Mouse (Mus musculus): Measurements from ENCODE around the gene Sipa1l1. TPM values are rescaled to one million over a fixed set of nuclear protein-coding genes. Genes with fewer than 3 reads are reported as not detected.

The Sipa1l1 gene
- total RNA-seq, 2 experiments from 2014 or later, result 12.5 to 12.7 TPM

DNA sequence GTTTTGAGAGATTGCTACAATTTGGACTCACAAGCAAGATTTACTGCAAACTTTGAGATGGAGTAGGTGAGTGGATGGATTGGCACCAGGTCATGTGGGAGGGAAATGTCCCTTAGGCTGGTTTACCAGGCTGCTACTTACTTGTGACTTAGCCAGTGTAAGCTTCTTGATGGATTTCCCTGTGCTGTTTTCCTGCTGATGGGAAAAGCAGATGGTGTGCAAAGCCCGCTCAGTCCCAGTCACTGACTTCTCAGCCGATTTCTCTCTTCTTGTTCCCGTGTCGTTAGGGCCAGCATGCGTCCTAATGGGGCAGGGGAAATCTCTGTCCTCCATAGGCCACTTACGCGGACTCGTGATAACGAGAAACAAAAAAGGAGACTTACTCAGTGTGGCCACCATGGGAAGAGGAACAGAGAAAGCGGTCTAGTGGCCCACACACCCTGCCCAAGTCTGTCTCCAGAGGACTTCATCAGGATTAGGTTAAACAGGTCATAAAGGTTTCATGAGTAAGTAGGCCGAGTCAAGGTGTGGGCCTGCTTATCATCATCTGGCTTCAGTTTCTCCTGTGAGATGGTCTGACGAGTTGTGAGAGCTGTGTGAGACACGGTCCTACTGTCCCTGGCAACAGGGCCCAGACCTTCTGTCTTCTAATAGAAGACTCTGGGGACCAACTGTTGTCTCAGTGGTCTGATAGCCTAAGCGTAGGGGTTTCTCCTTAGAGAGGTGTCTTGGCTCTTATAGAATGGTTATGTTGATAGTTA is 65.5 kb downstream of the Sipa1l1 start:
- DNase-seq, result peak; percentile 8
- intact Hi-C loops (cut with DNase I; ENCODE audit: low total_unique reads), result no loop called here

GRCm38 (mm10) chr12:82237095-82237494 is 68.0 kb downstream of the Sipa1l1 start:
- intact Hi-C loops (cut with DNase I; ENCODE audit: low total_unique reads), result no loop called here
- no peak for DNase-seq

DNA sequence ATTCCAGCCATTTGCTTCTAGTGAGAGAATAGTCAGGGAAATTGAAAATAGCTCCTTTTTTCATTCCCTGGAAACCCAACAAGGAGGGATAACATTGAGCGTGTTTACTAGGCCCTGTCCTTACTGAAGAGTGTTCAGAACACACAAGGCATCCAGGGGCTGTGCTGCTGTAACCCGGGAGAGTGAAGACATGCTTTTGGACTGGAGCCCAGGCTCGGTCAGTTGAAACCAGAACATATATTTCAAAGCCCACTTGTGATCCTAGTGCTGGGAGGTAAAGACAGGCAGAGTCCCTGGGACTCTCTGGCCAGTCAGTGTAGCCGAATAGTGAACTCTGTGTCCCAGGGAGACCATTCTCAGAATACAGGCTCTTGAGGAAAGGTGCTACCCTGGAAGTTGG is 68.8 kb downstream of the Sipa1l1 start:
- no peak for DNase-seq
- intact Hi-C loops (cut with DNase I; ENCODE audit: low total_unique reads), result no loop called here

DNA sequence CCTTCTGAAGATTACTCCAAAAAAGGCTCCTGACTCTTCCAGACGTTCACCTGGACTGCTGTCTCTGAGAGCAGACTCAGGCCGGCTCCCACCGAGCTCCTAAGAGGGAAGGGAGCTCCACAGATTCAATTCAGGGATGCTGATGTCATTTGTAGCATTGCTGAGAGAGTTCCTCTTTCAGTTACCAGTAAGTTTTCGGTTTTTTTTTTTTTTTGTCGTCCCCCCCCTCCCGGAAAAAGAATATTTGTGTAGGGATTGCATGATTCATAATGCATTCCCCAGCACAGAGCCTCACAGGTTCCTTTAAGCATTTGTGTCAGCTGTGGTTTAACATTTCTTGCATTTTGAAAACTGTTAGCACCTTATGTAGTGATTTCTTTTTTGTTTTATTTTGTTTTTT is 71.6 kb downstream of the Sipa1l1 start:
- intact Hi-C loops (cut with DNase I; ENCODE audit: low total_unique reads), result no loop called here
- no peak for DNase-seq

DNA sequence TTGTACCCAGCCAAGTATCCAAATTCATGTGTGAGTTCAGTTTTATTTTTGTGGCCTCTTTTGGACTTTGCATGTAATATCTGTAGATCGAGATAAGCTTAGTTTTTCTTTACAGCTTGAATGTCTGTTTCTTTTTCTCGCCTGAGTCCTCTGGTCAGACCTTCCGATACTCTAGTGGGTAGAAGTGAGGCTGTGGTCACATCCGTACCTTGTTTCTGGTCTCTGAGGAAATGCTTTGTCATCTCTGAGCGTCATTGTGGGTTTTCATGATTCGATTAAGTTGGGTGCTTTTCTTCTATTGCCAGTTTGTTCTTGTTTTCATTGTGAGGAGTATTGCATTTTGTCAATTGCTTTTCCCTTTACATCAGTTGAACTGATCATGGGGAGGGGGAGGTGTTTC is 76.1 kb downstream of the Sipa1l1 start:
- intact Hi-C loops (cut with DNase I; ENCODE audit: low total_unique reads), result no loop called here
- no peak for DNase-seq

GRCm38 (mm10) chr12:82246422-82246821 is 77.3 kb downstream of the Sipa1l1 start:
- intact Hi-C loops (cut with DNase I; ENCODE audit: low total_unique reads), result no loop called here
- DNase-seq, result no peak

GRCm38 (mm10) chr12:82247371-82248258 is 78.5 kb downstream of the Sipa1l1 start:
- DNase-seq, result no peak
- intact Hi-C loops (cut with DNase I; ENCODE audit: low total_unique reads), result no loop called here

GRCm38 (mm10) chr12:82248501-82248900 is 79.4 kb downstream of the Sipa1l1 start:
- intact Hi-C loops (cut with DNase I; ENCODE audit: low total_unique reads), result no loop called here
- DNase-seq, result no peak

DNA sequence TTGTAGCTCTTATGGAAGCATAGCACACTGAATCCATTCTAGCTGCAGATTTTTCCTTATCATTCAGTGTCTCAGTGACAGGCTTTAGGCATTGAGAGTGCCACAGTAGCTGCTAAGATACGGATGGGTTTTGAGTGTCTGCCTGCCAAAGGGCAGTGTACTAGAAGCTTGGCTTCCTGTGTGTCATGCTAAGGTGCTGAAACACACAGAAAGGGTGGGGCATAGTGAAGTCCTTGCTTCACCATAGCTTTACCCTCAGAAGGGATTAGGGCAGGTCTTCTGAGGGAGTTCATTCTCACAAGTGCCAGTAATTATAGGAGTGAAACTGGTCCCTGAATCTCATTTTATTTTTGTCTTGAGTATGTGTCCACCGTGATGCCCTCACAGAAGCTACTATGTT is 82.2 kb downstream of the Sipa1l1 start:
- intact Hi-C loops (cut with DNase I; ENCODE audit: low total_unique reads), result loop anchor here (5.0 kb wide), 1 partner anchor 341 kb away; no protein-coding TSS in a partner anchor

GRCm38 (mm10) chr12:82254076-82254475 is 85.0 kb downstream of the Sipa1l1 start:
- intact Hi-C loops (cut with DNase I; ENCODE audit: low total_unique reads), result loop anchor here (5.0 kb wide), 1 partner anchor 338 kb away; no protein-coding TSS in a partner anchor
- DNase-seq, result peak; percentile 25

More for the DNA sequence above, 82.2 kb downstream of the Sipa1l1 start:
- DNase-seq, result no peak

DNA sequence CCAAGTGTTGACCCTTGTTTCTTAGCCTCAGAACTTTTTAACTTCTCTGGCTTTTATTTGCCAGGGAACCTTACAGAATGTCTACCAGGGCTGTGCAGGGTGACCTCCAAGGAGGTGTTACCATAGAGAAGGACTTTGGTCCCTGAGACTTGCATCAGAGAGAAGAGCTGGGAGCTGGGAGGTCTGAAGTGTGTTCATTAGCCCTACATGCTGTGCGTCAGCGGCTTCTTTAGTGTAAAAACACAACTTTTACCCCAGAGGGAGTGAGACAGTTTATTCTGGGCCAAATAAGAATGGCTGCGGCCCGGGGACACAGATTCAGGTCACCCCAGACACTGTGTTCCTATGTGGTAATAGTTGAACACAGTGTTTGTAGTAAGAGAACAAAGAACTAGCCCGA is 86.9 kb downstream of the Sipa1l1 start:
- intact Hi-C loops (cut with DNase I; ENCODE audit: low total_unique reads), result no loop called here
- DNase-seq, result no peak

DNA sequence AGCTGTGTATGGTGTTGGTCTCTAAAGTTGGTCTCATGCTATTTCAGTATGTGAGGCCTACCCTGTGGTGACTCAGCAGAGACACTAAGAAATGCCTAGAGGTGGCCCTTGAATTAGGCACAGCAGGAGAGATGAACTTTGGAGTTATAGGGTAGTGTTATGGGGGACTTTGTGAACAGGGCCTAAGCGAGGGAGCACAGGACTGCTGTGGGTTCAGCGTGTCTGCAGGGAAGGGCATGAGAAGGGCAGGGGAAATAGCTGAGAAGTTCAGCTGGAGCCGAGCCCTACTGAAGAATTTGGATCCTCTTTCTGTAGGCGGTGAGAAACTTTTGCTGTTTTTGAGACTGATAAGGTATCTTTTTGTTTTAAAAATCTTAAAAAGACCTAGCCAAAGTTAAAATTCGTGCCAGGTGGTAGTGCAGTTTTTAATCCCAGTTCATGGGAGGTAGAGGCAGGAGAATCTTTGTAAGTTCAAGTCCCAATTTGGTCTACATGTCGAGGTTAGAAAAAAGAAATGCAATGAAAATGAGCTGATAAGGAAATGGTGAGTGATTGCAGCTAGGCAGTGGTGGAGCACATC is 87.9 kb downstream of the Sipa1l1 start:
- intact Hi-C loops (cut with DNase I; ENCODE audit: low total_unique reads), result no loop called here
- DNase-seq, result no peak

DNA sequence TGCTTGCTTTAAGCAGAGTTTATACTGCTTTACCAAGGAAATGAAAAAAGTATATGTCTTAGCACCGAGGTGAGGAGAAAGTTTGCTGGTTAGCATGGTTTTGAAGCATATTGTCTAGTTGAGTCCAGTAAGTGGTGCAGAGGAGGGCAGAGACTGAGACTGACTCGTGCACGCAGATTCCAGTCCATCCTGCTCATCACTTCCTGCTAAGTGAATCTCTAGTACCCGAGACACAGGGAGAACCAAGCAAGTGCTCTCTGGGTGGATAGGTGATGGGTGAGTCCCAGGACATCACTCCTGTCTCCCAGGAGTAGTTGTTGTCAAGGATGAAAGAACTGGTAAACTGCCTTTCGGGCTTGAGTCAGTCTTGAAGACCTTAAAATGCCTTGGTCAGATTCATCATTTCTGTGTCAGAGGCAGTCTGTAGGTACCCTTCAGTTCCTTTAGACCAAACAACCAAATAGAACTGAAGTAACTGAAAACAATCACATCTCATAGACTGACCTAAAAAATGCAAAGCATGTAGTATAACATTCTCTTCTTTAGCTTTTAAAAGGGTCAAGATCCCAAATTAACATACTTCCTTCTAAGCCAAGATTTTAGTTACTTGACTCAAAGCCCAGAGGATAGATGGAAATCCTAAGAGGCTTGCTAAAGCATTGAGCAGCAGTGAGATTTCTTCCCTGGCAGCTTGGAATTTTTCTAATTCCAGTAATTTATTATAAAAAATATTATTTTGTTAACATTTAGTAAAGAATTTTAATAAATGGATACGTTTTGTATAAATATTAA is 89.1 kb downstream of the Sipa1l1 start:
- no peak for DNase-seq
- intact Hi-C loops (cut with DNase I; ENCODE audit: low total_unique reads), result no loop called here

DNA sequence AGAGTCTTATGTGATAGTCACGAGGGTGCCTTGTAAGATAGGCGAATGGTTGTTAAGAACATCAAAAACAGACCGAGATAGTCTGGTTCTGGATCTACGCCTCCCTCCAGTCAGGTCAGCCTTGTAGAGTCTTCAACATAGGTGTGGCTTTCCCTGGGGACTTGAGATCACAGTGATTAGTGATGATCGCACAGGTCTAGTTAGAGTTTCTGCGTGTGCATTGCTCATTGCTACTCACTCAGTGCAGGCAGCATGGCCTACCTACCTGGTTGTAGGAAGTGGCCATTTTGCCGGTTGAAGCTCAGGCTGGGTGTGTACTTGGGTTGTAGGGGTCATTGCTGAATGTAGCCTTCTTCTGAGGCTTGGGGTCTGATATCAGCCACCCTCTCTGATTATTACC is 94.3 kb downstream of the Sipa1l1 start:
- intact Hi-C loops (cut with DNase I; ENCODE audit: low total_unique reads), result no loop called here

DNA sequence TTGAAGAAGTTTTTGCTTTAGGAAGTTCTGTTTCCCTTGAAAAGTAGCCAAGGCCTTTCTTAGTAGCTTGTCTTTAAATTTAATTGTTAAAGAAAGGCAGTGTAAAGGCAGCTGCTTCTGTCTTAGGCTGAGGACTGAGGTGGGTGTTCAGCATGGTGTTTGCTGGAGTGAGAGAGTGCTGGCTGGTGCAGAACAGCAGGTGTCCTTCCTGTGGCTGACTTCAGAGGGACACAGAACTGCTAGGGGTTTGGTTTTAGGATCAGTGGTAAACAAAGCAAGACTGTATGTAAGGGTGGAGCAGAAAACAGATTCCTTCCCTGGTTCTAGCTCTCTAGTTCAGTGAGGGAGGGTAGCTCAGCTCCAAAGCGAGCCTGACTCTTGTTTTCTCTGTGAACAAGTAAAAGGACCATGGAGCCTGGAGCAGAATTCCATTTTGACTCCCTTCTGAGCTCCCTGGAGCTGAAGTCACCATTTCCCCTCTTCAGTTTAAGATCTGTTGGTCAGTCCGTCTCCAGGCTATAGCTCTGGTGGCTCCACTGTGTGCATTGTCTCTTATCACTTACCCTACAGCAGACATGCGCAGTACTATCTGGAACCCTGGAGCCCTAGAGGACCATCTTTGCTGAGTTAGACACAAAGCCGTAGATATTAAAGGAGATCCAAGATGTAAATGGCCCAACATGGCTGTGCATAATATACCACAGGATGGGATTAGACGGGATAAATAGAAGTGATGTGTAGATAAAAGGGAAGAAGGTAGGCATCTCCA is 95.1 kb downstream of the Sipa1l1 start:
- DNase-seq, result no peak
- intact Hi-C loops (cut with DNase I; ENCODE audit: low total_unique reads), result no loop called here

More for the DNA sequence above, 94.3 kb downstream of the Sipa1l1 start:
- DNase-seq, result no peak

DNA sequence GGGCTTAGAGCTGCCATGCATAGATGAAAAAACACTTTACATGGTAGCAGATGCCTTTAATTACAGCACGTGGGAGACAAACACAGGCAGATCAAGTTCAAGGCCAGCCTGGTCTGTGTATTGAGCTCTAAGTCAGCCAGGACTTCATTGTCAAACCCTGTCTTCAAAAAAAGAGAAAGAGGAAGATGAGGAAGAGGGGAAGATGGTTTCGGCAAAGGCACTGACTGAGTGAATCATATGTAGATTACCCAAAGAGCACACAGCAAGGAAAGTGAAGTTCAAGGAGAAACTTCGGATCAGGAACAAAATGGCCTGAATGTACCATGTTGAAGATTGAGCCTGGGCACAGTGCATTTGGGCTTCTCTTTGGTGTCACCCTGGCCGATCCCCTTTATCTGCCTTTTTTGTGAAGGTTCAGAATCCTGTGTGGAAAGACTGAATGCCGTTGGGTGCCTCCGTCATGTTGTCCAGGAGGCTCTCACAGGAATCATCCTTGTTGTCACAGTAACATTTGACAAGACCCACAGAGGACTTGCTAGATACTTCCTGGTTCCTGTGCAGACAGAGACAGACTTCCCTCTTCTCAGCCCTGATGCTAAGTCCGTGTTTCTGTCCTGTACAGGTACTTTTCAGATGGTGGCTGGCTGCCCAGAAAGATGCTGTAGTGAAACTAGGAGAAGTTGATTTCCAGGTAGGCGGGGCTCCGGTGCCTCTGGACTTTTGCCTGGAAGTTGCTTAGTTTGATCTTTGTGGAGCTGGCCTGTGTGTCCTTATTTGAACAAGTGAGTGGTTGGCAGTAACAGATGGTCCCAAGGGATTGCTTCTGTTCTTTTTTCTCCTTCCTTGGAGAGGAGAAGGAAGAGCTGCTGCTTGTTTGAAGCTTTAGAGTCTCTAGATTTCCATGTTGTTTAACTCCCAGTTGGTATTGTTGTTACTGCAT is 96.5 kb downstream of the Sipa1l1 start:
- DNase-seq, result no peak
- intact Hi-C loops (cut with DNase I; ENCODE audit: low total_unique reads), result no loop called here

DNA sequence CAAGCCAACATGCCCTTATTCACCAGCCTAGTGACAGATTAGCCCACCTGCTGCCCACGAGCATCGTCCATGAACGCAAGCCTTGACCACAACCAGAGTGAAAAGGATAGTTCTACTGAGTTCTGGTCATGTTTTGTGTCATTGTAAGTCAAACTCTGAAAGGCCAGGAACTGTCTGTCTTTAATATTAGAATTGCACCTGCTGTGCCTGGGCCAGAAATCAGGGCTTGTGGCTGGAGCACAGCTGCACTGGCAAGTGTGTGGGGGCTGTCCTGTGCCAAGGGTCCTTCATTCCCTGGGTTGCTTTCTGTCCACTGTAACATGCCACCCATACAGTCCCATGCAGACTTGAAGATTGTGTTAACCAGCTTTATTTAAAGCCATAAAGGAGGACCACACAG is 102.3 kb downstream of the Sipa1l1 start:
- intact Hi-C loops (cut with DNase I; ENCODE audit: low total_unique reads), result no loop called here

DNA sequence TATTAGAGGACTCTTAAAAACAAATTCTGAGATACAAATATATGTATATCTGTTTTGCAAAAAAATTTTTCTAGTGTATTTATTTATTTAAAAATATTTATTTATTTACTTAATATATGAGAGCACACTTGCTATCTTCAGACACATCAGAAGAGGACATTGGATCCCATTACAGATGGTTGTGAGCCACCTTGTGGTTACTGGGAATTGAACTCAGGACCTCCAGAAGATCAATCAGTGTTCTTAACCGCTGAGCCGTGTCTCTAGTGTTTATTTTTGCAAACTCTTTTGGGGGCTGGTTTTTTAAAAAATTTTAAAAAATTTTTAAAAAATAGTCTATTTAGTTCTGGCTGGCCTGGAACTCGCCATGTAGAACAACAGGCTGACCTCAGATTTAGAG is 104.4 kb downstream of the Sipa1l1 start:
- intact Hi-C loops (cut with DNase I; ENCODE audit: low total_unique reads), result no loop called here
- no peak for DNase-seq

More for the DNA sequence above, 102.3 kb downstream of the Sipa1l1 start:
- DNase-seq, result no peak

Data from gastrocnemius, postnatal 14 days (tissue).